Mouse (Mus musculus) bone marrow, adult 2 months (tissue): ENCODE measurements at regions not wholly inside any gene's neighbourhood (a gene's known extent, or its start where the extent isn't known, plus 50 kb on each side); places are given as distances from the start of the nearest gene placed in this dataset.
"Not testable (repeated sequence)": the region's sequence is repeated elsewhere in the genome, so short reads cannot be mapped to it uniquely, and the experiment has no call there.

Source experiments
- H3K27ac ChIP-seq: fragments of 200-500 bp; 2 replicates; pipeline ENCODE4 v1.5.1; 2012; ENCODE audit warnings: low read depth, mild to moderate bottlenecking, control low read depth, inconsistent platforms, low read length; ENCODE audit not compliant: control insufficient read depth, poor library complexity, insufficient read depth
- H3K4me1 ChIP-seq: fragments of 200-500 bp; 2 replicates; pipeline ENCODE4 v1.6.1; 2011; ENCODE audit warnings: low read length; ENCODE audit not compliant: control insufficient read depth, insufficient read depth
- H3K4me3 ChIP-seq: fragments of 200-500 bp; replicated peaks from 2 replicates; pipeline ENCODE3; 2011; ENCODE audit warnings: mild to moderate bottlenecking, low read depth, low read length, control low read depth; ENCODE audit not compliant: control insufficient read depth
- CTCF ChIP-seq: fragments of 200-500 bp; IDR thresholded peaks from 2 replicates; pipeline ENCODE4 v1.5.1; 2011; ENCODE audit warnings: low read length, control low read depth; ENCODE audit not compliant: control insufficient read depth, insufficient read depth
- POLR2A ChIP-seq: fragments of 200-500 bp; IDR thresholded peaks from 2 replicates; pipeline ENCODE4 v1.6.1; 2011; ENCODE audit warnings: low read depth, mild to moderate bottlenecking, control low read depth, low read length, borderline replicate concordance; ENCODE audit not compliant: control insufficient read depth
- WGBS: fragments of 180-500 bp; shearing (Covaris S2); methylation state at CpG from one replicate; pipeline ENCODE4 v1.1.7; 2018; 5-methylcytosine and 5-hydroxymethylcytosine counted together

DNA sequence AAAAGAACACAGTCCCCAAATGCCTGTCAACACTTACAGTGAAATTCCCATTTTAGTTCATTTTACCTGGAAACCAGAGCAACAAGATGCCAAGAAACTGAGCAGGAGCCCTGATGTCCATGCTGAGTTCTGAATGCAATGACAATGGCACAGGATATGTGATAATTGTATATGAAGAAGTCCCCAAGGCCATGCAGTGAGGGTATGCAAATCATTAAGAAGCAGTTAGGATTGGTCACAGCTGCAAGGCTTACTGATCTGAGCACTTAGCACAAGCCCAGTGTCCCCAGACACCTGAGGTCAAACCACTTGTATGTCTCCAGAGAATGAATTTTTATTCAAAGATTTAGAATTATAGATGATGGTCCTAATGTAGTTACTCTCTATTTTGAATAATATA, 419.0 kb upstream of the Tacstd2 start:
- not testable (repeated sequence) for H3K4me3 ChIP-seq, H3K27ac ChIP-seq, H3K4me1 ChIP-seq

DNA sequence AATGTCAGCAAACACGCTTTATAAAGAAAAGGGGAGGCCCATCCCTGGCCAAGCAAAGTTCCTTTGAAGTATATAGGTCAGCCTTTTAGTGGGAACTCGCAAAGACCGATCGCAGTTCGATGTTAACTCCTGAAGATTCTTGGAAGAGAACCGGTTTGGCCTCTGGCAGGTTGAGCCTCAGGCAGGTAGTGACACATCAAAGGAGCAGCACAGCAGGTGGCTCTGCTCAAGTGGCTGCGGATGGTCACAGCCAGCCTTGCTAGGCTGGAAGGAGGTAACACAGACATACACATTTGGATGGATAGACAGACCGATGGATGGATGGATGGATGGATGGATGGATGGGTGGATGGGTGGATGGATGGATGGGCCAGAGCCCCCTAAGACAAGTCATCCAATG, 395.9 kb upstream of the Tacstd2 start:
- H3K4me1 ChIP-seq, H3K4me3 ChIP-seq, H3K27ac ChIP-seq: not testable (repeated sequence)
- 32% methylated on average over 8 of the region's 8 CpGs for WGBS

DNA sequence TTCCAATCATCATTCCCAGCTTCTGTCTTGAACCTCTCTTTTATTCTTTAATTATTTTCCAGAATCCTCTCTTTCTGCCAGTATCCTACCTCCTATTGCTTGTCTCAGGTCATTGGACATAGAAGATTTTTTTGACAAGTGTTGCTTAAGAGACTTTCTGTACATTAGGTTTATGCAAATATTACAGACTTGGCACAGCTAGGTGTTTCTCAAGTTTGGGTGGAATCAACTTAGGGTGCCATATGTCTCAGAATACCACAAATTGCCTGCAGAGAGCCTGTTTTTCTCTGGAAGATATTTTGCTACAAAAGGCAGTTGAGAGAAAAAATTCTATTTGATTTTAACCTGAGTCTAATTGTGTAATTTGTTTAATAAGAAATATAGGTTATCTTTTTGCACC, 386.9 kb upstream of the Tacstd2 start:
- Histone ChIP-seq H3K27ac (no peak overlapping the region), H3K4me3 (no peak overlapping the region)
- TF ChIP-seq CTCF (no peak), POLR2A (no peak)

DNA sequence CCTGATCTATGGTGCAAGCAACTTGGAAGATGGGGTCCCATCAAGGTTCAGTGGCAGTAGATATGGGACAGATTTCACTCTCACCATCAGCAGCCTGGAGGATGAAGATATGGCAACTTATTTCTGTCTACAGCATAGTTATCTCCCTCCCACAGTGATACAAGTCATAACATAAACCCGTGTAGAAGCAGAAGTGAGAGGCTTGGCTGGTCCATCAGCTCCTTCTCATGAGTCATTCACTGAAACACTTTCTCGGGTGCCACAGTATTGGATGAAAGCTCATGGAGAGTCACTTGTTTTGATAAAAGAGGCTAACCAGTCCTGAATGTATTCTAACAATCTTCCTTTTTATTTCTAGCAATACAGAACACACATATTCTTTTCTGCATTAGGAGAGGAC, 378.3 kb upstream of the Tacstd2 start:
- Histone ChIP-seq H3K4me3 (no peak overlapping the region), H3K4me1 (no peaks in the 10 kb centered on the region), H3K27ac (no peak overlapping the region)
- WGBS: 36% methylated on average over 2 of the region's 2 CpGs
- TF ChIP-seq CTCF: no peak
- TF ChIP-seq POLR2A: no peak

More for the DNA sequence above, 386.9 kb upstream of the Tacstd2 start:
- H3K4me1 ChIP-seq: no peaks in the 10 kb centered on the region

DNA sequence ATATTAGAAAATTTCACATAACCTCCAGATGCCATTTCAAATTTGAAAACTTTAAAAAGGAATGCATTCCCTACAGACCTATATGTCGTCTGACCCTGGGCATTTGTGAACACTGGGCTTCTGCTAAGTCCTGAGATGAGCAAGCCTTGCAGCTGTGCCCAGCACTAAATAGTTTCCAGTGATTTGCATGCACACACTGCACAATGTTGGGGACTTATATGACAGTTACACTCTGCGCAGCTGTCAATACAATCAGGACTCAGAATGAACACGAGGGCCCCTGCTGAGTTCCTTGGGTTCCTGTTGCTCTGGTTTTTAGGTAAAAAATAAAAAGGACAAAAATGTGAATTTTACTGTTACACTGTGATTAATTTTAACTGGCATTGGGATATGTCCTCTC, 377.7 kb upstream of the Tacstd2 start:
- TF ChIP-seq POLR2A (no peak), CTCF (no peak)
- no peaks in the 10 kb centered on the region for H3K4me1 ChIP-seq
- H3K27ac ChIP-seq: no peak overlapping the region
- H3K4me3 ChIP-seq: no peak overlapping the region
- 64% methylated on average over 3 of the region's 3 CpGs for WGBS

DNA sequence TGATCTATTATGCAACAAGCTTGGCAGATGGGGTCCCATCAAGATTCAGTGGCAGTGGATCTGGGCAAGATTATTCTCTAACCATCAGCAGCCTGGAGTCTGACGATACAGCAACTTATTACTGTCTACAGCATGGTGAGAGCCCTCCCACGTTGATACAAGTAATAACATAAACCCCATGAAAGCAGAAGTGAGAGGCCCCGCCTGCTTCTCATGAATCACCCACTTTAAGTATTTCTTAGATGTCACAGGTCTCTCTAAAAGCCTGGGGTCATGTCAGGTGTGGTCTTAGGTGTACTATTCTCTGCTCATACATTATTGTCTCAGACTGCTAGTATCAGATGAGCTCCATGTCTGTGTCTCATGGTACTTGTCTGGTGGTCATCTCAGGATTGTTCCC, 360.9 kb upstream of the Tacstd2 start:
- no peaks in the 10 kb centered on the region for H3K4me1 ChIP-seq
- TF ChIP-seq POLR2A (no peak), CTCF (no peak)
- 50% methylated on average over 3 of the region's 3 CpGs for WGBS
- no peak overlapping the region for H3K27ac ChIP-seq
- H3K4me3 ChIP-seq: no peak overlapping the region

DNA sequence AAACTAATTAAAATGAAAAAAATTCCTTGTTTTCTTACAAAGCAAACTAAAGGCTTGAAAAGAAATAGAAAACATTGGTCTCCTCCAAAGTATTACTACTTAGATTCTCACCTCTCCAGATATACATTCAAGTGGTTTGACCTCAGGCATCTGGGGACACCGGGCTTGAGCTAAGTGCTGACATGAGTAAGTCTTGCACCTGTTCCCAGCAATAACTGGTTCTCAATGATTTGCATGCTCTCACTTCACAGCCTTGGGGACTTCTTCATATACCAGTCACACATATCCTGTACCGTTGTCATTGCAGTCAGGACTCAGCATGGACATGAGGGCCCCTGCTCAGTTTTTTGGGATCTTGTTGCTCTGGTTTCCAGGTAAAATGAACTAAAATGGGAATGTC, 360.3 kb upstream of the Tacstd2 start:
- TF ChIP-seq CTCF: no peak
- TF ChIP-seq POLR2A: no peak
- Histone ChIP-seq H3K27ac (no peak overlapping the region), H3K4me3 (no peak overlapping the region), H3K4me1 (no peaks in the 10 kb centered on the region)
- 72% methylated on average over 2 of the region's 2 CpGs for WGBS

DNA sequence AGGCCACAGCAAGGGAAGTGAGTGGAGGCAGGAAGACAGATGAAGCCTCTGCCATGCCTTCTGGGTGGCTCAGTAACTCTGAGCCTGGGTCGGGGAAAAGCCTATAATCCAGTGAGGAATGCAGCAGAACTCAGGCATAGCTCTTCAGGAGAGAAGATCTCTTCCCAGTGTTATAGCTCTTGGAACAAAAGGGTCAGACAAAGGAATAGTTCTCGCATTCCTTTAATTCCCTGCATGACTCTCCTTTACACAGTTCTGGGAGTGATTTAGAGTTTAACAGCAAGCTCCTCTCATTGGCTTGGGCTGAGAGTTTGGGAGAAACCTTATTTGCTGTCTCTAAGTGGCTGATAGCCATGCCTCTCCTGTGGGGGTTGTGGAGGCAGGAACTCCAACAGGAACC, 352.0 kb upstream of the Tacstd2 start:
- Histone ChIP-seq H3K4me3 (no peak overlapping the region), H3K27ac (no peak overlapping the region), H3K4me1 (no peaks in the 10 kb centered on the region)
- TF ChIP-seq POLR2A (no peak), CTCF (no peak)
- 80% methylated on average over 2 of the region's 2 CpGs for WGBS

DNA sequence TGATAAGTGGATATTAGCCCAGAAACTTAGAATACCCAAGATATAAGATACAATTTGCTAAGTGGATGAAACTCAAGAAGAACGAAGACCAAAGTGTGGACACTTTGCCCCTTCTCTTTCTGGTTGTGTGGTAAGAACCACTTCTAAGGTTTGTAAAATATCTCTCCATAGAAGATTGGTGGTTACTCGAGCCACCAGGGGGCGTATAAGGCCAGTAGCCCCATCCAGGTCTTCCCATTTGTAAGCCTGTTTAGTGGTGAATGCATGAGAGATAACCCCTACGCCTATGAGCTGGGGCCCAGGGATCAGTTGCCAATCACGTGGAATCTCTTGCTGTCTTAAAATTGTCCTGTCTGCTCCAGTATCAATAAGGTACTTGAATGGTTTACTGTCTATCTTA, 349.3 kb upstream of the Tacstd2 start:
- 80% methylated on average over 5 of the region's 5 CpGs for WGBS
- Histone ChIP-seq H3K27ac (no peak overlapping the region), H3K4me3 (no peak overlapping the region), H3K4me1 (no peaks in the 10 kb centered on the region)
- no peak for TF ChIP-seq POLR2A
- TF ChIP-seq CTCF: no peak

DNA sequence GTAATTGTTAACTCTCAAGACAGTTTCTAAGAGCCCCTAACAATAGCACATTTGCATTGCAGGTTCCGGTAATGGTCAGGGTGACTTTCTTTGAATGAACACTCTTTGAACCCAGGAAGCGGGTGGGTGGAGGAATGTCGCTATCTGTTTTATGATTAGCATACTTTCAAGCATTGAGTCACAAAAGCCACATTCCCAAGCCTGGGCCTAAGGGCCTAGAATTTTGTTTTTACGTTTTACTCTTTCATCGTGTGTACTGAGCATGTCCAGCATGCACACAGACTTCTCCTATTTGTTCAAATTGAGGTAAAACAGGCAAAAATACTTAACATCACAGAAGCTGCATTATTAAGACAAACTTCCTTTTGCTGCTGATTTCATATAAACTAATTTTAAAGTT, 345.9 kb upstream of the Tacstd2 start:
- H3K4me3 ChIP-seq, H3K27ac ChIP-seq, H3K4me1 ChIP-seq: not testable (repeated sequence)
- WGBS: 91% methylated on average over 4 of the region's 5 CpGs

DNA sequence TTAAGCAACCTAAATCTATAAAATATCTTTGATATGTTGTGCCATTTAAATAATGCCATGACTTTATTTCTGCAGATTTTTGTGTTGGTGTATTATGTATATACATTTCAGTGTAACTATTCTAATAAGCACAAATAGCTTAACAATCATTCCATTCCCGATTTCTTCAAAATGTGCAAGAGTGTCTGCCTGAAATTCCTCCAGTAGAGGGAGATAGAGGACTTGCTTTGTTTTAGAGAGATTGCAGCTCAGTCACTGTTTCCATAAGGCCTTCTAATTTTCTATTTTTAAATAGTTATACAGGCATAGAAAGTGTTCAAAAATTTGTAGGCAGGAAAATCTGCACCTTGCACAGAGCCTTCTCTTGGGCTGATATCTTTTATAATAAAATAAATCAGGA, 322.3 kb upstream of the Tacstd2 start:
- not testable (repeated sequence) for H3K4me1 ChIP-seq, H3K27ac ChIP-seq, H3K4me3 ChIP-seq
- WGBS: 29% methylated on average over 1 of the region's 1 CpGs

DNA sequence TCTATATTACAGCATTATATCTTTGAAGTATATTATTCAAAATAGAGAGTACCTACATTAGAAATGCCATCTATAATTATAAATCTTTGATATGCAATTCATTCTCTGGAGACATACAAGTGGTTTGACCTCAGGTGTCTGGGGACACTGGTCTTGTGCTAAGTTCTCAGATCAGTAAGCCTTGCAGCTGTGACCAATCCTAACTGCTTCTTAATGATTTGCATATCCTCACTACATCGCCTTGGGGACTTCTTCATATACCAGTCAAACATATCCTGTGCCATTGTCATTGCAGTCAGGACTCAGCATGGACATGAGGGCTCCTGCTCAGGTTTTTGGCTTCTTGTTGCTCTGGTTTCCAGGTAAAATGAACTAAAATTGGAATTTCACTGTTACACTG, 303.9 kb upstream of the Tacstd2 start:
- H3K4me3 ChIP-seq, H3K27ac ChIP-seq, H3K4me1 ChIP-seq: not testable (repeated sequence)
- 33% methylated on average over 1 of the region's 1 CpGs for WGBS
